Mouse (Mus musculus) left cerebral cortex, adult 9 months (tissue): ENCODE measurements around the gene Pgd.
A peak's percentile ranks its signal among the peaks of the same experiment; 100 is the strongest.
"Not testable (repeated sequence)": the region's sequence is repeated elsewhere in the genome, so short reads cannot be mapped to it uniquely, and the experiment has no call there.

Source experiments
- DNase-seq, 2 experiments: peaks; one replicate each; pipeline ENCODE4 v3.0.0; 2022; ENCODE audit warnings: low spot score in 2 of 2

Pgd gene

DNA sequence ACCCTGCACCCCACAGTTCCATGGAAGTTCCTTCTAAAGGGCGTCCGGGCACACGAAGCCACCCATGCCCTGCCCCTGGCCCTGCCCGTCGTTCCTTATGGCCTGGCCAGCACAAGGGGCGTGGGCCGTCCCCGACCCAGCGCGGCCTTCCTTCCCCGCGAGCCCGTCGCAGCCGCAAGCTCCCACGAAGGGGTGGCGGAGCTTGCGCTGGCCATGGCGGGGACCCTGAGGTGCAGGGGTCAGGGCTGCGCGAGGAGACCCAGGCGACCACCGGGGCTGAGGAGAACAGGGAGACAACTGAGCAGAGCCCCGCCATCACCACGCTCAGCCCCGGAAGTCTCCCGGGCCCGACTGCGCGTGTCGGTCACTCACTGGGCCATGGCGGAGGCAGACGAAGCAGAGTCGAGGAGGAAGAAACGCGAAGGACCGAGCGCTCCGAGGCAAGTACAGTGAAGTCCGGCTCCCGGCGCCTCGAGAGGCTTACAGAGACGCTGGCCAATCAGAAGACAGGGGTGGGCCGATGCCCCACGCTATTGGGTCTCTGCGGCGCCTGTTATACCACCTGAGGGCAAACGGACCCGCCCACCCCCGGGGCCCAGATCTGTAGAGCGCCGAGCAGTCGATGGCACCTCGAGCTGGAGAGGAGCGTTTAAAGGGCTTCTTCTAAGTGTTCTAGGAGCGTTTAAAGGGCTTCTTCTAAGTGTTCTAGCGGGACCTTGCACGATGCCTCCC, at the start of gene Pgd:
Gene Pgd (minus strand): TSS at position 557 of the 732 bp plus-strand sequence.
- peak; percentile 91 to 98 for DNase-seq

DNA sequence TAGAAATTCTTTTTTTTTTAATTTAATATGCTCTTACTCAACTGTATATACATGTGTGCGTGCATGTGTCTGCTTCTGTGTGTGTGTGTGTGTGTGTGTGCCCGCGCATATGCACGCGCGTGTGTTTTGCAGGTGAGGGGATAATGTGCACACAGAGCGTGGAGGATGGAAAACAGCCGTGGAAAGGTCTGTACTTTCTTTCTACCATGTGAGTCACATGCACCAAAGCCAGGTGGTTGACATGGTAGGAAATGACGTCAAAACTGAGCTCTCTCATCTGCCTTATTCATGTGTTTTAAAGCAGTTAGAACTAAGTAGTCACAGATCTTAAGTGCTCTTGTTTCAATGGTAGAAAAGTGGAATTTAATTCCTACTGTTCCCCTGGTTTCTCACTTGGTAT, 49.4 kb upstream of the Pgd start:
- DNase-seq: no peak

DNA sequence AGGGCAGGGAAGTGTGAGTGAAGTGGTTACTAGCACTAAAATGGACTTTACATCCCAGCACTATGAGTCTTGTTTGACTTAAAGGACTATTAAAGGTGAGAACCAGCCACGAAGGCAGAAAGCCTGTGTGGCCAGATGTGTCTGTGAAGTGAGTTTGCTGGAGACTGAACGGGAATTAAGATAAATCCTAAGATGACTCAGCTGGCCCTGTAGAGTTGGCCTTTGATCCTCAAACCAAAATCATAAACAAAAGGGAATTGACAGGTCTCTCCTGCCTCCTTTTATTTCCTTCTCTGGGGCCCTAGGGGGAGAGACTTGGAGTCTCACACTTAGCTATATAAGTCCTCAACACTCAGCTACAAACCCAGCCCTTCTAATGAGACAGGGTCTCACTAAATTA, 48.8 kb upstream of the Pgd start:
- no peak for DNase-seq

DNA sequence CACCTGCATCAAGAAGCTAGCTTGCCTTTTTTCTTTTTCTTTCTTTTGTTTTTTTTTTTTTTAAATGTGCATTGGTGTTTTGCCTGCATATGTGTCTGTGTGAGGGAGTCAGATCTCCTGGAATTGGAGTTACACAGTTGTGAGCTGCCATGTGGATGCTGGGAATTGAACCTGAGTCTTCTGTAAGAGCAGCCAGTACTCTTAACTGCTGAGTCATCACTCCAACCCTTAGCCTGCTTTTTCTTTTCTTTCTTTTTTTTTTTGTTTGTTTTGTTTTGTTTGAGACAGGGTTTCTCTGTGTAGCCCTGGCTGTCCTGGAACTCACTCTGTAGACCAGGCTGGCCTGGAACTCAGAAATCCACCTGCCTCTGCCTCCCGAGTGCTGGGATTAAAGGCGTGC, 47.9 kb upstream of the Pgd start:
- DNase-seq: not testable (repeated sequence)

DNA sequence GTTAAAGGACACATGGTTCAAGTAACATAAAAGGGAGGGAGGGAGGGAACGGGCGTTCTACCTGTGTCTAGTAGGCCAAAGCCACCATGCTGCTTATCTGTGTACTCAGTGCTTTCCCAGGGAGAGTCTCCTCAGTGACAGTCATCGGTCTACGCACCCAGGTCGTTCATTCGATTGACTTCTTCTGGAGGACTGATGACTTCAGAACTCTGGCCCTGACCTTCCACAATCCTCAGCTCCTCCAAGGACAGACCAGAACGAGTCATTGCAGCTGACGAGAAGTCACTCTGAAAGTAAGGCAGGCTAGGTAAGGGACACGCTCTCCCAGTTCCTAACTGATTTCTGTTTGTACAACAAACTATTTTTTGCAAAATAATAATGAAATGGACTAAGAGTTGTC, 46.9 kb upstream of the Pgd start:
- DNase-seq: no peak

DNA sequence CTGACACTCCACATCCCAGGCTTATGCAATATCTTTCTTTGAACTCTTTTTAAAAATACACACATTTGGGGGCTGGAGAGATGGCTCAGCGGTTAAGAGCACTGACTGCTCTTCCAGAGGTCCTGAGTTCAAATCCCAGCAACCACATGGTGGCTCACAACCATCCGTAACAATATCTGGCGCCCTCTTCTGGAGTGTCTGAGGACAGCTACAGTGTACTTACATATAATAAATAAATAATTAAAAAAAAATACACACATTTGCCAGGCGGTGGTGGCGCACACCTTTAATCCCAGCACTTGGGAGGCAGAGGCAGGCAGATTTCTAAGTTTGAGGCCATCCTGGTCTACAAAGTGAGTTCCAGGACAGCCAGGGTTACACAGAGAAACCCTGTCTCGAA, 44.9 kb upstream of the Pgd start:
- DNase-seq: not testable (repeated sequence)

DNA sequence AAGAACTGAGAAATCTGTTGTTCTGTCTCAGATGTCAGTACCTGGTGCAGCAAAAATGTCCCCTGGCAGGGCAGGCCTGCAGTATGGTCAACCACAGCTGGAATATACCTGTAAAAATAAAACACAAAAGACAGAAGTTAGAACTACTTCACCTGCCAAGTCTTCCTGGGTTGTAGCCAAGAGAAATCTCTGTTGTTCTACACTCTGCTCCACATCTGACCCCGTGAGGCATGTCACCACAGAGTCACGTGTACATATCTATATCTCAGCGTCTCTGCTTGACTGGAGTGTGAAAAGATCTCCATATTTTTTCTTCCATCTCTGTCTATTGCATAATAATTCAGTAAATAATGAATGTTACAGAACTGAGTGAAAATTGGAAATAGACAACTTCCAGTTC, 35.9 kb upstream of the Pgd start:
- no peak for DNase-seq

DNA sequence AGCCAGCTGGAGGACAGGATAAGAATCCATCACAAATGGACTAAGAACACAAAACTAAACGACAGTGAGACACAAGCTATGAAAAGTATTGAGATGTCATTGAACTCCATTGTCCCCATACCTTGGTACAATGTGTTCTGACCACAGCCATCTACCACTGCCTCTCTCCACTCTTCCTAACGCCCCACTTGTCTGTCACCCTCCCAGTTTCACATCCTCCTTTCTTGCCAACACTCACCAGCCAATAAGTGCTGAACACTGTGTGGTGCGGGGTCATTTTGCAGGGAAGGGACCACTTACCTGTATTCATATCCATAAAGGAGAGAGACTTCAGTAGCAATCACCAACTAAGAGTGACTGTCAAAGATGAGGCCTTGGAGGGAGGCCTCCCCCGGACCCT, 34.5 kb upstream of the Pgd start:
- no peak for DNase-seq

DNA sequence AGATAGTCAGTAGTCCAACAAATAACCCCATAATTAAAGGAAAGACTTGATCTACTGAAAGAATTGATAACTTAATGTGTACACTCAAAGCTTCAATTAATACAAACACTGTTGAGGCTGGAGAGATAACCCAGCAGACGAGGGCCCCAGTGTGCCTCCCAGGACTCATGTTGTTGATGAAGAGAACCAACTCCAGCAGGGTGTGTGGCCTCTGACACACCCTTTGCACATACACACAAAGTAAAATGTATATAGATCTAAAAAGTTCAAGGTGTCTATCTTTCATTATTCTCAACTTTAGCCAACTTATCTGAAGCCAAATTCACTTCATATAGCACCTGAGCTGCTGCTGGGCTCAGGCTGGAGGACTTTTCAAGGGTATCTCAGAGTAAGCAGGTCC, 30.6 kb upstream of the Pgd start:
- DNase-seq: no peak

DNA sequence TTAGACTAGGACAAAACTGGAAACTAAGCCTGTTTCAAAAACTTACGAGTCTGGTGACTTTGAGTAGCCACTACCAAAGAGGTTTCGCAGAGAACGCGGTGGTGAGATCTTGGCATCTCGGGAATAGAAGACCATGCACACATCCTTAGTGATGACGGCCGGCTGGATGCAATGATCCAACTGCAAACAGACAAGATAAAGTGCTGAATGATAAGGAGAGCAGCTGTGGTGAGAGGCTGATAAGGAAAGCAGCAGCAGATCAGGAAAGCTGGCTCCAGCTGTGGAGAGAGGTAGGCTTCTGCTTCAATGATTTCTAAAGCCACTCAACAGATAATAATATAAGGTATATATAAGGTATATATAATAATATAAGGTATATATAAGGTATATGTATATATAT, 24.5 kb upstream of the Pgd start:
- DNase-seq: no peak

DNA sequence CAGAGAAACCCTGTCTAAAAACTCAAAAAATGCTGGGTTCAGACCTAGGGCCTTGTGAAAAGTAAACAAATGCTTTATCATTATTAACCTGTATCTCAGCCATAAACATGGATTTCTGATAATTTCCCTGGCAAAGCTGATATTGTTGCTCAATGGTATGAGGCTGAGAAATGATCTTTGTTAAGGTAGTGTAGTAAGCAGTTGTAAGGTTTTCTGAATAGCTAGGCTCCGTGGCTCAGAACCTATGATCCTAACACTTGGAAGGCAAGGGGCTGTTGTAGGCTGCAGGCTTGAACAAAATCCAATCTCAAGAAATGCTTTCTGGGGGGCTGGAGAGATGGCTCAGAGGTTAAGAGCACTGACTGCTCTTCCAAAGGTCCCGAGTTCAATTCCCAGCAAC, 22.0 kb upstream of the Pgd start:
- no peak for DNase-seq

DNA sequence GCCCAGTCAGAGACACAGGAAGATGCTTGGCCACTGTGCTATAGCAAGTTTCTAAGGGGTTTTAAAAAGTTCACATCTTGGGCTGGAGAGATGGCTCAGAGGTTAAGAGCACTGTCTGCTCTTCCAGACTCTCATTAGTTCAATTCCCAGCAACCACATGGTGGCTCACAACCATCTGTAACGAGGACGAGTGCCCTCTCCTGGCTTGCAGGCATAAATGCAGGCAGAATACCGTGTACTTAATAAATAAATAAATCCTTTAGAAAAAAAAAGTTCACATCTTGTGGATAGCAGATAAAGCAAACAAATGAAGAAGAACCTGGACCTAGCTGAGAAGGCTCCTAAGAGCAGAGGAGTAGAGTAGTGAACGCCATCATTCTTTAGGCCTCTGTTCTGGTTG, 16.2 kb upstream of the Pgd start:
- no peak for DNase-seq

DNA sequence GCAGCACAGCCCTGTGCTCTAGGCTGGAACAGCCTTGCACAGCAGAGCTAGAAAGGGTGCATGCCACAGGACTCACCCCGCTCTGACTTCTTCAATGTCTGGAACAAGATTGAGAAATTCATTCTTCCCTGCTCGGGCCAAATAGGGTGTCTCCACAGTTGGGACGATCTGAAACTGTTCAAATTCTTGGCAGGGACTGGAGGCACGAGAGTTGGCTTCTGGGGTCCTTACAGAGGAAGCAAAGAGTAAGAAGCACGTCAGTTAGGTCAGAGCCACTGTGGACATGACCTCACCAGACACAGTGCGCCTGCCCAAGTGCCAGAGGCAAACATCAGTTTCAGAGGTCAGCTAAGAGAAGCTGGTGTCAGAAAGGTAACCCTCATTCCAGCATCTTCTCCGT, 15.6 kb upstream of the Pgd start:
- no peak for DNase-seq

DNA sequence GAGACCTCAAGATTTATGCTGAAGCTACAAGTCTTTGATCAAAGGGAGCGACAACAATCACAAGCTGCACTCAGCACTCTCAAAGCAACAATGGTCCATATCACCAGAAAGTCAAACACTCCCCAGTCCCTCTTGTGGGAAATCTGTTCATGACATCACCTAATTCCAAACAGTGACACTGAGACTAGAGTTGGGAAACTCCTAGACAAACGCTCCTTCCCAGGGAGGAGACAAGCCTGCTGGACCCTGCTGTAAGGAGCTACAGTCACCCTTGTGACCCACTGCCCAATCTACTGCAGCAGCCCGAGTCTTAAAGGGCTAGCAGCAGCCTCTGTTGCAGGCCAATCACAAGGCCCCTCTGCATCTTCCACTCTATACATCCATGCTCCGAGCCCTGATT, 13.0 kb upstream of the Pgd start:
- DNase-seq: no peak

DNA sequence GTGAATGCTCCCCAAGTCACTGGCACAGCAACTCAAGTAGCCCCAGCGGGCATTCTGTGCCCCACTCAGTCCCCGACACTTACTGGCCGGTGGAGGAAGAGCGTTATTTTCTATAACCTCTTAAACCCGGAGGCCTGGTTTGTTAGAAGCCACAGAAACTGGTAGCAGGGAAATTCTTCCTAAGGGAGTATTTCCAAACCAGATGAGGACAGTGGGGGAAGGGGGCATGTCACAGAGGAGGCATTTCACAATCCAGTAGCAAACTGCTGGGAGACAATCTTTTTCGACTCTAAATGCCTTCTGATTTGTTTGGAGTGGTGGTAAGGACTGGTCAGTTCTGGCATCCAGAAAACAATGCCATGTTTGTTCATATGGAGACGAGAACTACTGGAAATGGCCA, 12.6 kb upstream of the Pgd start:
- no peak for DNase-seq

DNA sequence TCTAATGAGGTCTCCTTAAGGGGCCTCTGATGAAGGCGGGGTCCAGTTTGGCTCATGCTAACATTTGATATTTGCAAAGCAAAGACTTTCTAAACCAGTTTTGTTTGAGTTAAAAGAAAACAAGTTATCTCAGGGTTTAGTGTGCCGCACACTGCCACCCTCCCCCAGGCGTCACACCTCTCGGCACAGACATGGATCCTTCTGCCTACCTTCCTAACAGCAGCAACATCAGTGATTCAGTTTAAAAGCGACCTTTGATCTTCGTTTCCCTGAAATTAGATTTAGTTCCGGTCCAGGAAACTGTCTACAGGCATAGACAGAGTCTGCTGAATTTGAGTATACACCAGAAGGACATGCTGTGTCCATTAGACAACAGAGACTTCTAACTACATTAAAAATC, 11.8 kb upstream of the Pgd start:
- DNase-seq: no peak

DNA sequence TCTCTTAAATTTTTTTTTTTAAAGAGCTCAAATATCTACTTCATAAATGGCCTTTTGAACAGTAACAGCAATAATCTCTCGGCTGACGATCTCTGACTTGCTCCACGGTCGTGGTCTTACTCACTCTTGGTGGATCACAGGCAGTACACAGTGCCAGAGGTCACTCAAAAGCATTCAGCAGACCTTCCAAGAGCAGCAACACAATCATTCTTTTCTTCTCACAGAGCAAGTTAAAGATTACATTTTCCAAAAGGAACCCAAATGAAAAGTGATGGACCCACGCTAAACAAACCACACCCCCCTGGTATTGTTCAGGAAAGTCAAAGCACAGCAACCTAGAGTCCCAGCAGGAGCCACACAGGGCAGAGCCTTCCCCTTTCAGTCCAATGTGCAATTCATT, 10.5 kb upstream of the Pgd start:
- no peak for DNase-seq

DNA sequence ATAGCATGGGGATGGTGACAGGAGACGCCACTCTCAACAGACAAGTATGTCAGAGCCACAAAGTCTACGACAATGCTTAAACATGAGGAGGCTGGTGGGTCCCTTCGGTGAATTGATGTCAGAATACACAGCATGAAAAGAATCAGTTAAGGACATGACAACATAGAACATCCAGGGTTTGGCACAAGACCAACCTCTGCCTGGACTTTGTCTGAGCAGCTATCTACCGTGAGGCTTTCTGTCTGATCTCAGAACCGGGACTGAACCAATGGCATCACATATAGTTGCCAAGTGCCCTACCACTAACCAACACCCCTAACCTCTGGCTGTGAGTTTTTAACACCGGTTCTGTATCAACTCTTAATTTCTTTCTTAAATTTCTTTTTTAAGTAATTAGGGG, 10.1 kb upstream of the Pgd start:
- no peak for DNase-seq

DNA sequence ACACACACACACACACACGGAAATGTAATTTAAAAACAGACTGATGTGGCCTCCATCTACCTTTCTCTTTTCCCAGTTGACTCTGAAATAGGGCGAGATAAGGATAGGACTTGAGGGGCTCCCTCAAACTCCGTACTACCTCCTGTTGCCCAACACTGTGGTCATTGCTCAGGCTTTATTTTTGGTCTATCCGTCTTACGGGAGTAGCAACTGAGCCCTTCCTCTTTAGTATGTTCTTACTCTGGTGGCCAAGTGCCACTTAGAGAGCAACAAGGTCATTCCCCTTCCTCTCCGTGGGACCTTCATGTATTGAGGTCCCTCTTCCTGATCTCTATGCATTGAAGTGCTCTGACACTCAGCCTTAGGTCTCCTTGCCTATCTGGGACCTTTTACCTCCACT, 7.1 kb upstream of the Pgd start:
- no peak for DNase-seq

DNA sequence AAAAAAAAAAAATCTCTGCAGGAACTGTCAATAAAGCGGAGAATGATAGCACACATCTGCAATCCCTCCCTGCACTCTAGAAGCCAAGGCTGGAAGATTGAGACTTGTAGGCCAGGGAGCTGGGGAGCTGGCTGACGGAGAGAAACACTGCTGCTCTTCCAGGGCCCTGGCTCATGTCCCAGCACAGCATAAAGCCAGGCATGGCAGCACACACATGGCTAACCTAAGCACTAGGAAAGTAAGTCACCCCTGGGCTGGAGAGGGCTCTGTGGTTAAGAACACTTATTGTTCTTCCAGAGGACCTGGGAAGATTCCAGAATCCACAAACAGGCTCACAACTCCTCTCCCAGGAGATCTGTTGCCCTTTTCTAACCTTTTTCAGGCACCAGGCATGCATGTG, 6.1 kb upstream of the Pgd start:
- DNase-seq: no peak

DNA sequence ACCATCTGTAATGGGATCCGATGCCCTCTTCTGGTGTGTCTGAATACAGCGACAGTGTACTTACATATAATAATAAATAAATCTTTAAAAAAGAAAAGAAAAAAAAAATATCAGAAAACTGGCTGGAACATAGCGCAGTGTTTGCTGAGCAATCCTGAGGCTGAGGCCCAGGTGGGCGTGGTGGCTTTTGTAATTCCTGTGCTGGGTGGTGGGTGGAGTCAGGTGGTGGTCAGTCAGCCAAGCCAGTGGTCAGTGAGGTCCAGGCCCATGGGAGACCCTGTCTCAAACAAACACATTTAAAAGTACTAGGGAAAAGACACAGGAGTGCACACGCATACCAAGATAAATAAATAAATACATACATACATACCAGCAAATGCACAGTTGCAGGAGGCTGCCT, 5.5 kb upstream of the Pgd start:
- no peak for DNase-seq

DNA sequence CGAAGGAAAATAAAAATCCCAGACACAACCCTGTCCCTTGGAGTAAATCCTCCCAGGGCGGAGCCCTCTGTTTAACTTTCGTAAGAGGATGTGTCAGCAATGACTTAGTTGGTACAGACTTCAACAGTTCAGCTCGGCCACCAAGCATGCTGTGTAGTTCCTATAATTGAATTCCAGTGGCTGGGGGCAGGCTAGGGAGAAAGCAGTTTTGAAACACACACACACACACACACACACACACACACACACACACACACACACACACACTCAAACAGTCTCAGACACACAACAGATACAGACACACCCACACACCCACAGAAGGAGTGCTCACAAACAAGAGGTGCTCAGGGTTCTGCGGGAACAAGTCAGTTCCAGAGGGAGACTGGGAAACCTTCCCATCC, 5.0 kb upstream of the Pgd start:
- no peak for DNase-seq

DNA sequence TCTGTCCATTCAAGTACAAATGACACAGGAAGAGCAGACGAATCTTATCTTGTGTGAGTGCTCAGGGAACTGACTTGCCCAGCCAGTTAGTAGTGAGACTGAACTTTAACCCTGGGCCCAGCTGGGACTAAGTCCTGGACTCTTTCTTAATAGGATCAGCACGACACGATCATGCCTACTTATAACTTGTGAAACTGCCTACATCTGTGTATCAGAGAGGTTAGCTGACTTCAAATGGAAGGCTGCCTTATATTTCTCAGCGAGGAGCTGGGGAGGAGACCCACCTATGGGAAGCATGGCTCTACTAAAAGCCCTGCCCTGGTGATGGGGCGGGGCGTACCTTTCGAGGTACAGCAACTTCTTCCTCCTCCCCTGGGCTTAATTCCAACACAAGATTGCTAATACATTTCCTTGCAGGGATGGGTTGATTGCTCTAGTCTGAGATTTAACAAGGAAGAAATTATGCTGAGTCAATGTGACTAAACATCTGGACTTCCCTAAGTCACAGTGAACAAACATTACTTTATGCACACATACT, 3.9 kb upstream of the Pgd start:
- no peak for DNase-seq

DNA sequence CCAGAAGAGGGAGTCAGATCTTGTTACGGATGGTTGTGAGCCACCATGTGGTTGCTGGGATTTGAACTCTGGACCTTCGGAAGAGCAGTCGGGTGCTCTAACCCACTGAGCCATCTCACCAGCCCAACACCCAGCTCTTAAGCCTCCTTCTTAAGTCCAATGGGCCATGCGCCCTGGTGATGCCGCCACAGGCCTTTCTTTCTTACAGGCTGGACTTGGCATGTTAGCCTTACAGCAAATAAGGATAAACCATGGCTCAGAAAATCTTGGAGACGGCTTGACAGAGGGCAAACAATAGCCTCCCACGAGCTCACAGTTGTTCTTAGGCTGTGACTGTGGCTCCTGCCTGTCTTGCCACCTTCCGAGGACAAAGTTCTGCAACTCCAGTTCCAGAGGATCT, 3.4 kb upstream of the Pgd start:
- DNase-seq: not testable (repeated sequence)
